Mouse (Mus musculus): ENCODE measurements around the gene Wnk2.

Gene Wnk2

GRCm38 (mm10) chr13:49178839-49179585 is 31.2 kb upstream of the Wnk2 start:
- peak; percentile 63 to 64 for DNase-seq (ENCODE audit: low spot score in 2 of 2)

GRCm38 (mm10) chr13:49175509-49175908 is 27.7 kb upstream of the Wnk2 start:
- DNase-seq (ENCODE audit: low spot score in 2 of 2): no peak

- peak; percentile 74 to 79 for DNase-seq (ENCODE audit: low spot score in 2 of 2)
These were observed 25.3 kb upstream of the Wnk2 start for GRCm38 (mm10) chr13:49172971-49173596.

GRCm38 (mm10) chr13:49172335-49172734 is 24.5 kb upstream of the Wnk2 start:
- peak; percentile 74 to 80 for DNase-seq (ENCODE audit: low spot score in 2 of 2)

- DNase-seq (ENCODE audit: low spot score in 2 of 2): no peak
These were observed 23.9 kb upstream of the Wnk2 start for GRCm38 (mm10) chr13:49171729-49172128.

- peak in 1 of 2 experiments; percentile 32 for DNase-seq (ENCODE audit: low spot score in 2 of 2)
These were observed 22.8 kb upstream of the Wnk2 start for GRCm38 (mm10) chr13:49170623-49171022.

- DNase-seq (ENCODE audit: low spot score in 2 of 2): peak; percentile 64 to 76
These were observed 21.8 kb upstream of the Wnk2 start for GRCm38 (mm10) chr13:49169448-49170207.

GRCm38 (mm10) chr13:49167081-49167480 is 19.3 kb upstream of the Wnk2 start:
- no peak for DNase-seq (ENCODE audit: low spot score in 2 of 2)

- no peak for DNase-seq (ENCODE audit: low spot score in 2 of 2)
These were observed 15.8 kb upstream of the Wnk2 start for GRCm38 (mm10) chr13:49163645-49164044.

GRCm38 (mm10) chr13:49162722-49163121 is 14.9 kb upstream of the Wnk2 start:
- DNase-seq (ENCODE audit: low spot score in 2 of 2): no peak

- no peak for DNase-seq (ENCODE audit: low spot score in 2 of 2)
These were observed 13.4 kb upstream of the Wnk2 start for GRCm38 (mm10) chr13:49161236-49161635.

GRCm38 (mm10) chr13:49158040-49158713 is 10.4 kb upstream of the Wnk2 start:
- no peak for DNase-seq (ENCODE audit: low spot score in 2 of 2)

- no peak for DNase-seq (ENCODE audit: low spot score in 2 of 2)
These were observed 8.8 kb upstream of the Wnk2 start for GRCm38 (mm10) chr13:49156645-49157044.

- no peak for DNase-seq (ENCODE audit: low spot score in 2 of 2)
These were observed 6.8 kb upstream of the Wnk2 start for GRCm38 (mm10) chr13:49154621-49155020.

- no peak for DNase-seq (ENCODE audit: low spot score in 2 of 2)
These were observed 6.2 kb upstream of the Wnk2 start for GRCm38 (mm10) chr13:49154028-49154427.

GRCm38 (mm10) chr13:49148687-49149086 is 873 bp upstream of the Wnk2 start:
- no peak for DNase-seq (ENCODE audit: low spot score in 2 of 2)

GRCm38 (mm10) chr13:49147007-49147857 is 582 bp downstream of the Wnk2 start:
- peak in 1 of 2 experiments; percentile 63 for DNase-seq (ENCODE audit: low spot score in 2 of 2)

- no peak for DNase-seq (ENCODE audit: low spot score in 2 of 2)
These were observed 1.2 kb downstream of the Wnk2 start for GRCm38 (mm10) chr13:49146698-49147006.

GRCm38 (mm10) chr13:49146040-49146697 is 1.6 kb downstream of the Wnk2 start:
- no peak for DNase-seq (ENCODE audit: low spot score in 2 of 2)

GRCm38 (mm10) chr13:49145396-49145795 is 2.4 kb downstream of the Wnk2 start:
- no peak for DNase-seq (ENCODE audit: low spot score in 2 of 2)

GRCm38 (mm10) chr13:49144451-49144850 is 3.4 kb downstream of the Wnk2 start:
- DNase-seq (ENCODE audit: low spot score in 2 of 2): no peak
